Mouse (Mus musculus): ENCODE measurements around the gene Zfyve27. TPM values are rescaled to one million over a fixed set of nuclear protein-coding genes. Genes with fewer than 3 reads are reported as not detected.

The Zfyve27 gene
- polyA plus RNA-seq, 1 experiment from 2014 or later: 35.5 TPM

- Histone ChIP-seq H3K4me3 (replicated peaks; ENCODE audit: low read depth, low read length) (no peak overlapping the region), H3K9ac (replicated peaks; ENCODE audit: low read length) (no peak overlapping the region), H3K4me1 (ENCODE audit: control insufficient read depth, insufficient read depth, low read length) (no peaks in the 10 kb centered on the region), H3K9me3 (ENCODE audit: control insufficient read depth, low read length) (no peaks in the 10 kb centered on the region), H3K36me3 (ENCODE audit: control insufficient read depth, insufficient read depth, low read length) (no peaks in the 10 kb centered on the region), H3K27ac (replicated peaks; ENCODE audit: low read depth, low read length) (no peak overlapping the region), H3K4me2 (ENCODE audit: low read length) (no peak overlapping the region), H3K27me3 (ENCODE audit: control insufficient read depth, insufficient read depth, low read length) (peaks cover 50% of the 10 kb centered on the region)
- DNase-seq: no peak
- no peak for ATAC-seq (ENCODE audit: low FRiP score, low TSS enrichment)
- WGBS: 40% methylated on average over 8 of the region's 8 CpGs
These were observed 38.7 kb downstream of the Zfyve27 start for GRCm38 (mm10) chr19:42202467-42202866.

- Histone ChIP-seq H3K4me2 (ENCODE audit: low read length) (no peak overlapping the region), H3K9ac (replicated peaks; ENCODE audit: low read length) (no peak overlapping the region), H3K36me3 (ENCODE audit: control insufficient read depth, insufficient read depth, low read length) (no peaks in the 10 kb centered on the region), H3K27me3 (ENCODE audit: control insufficient read depth, insufficient read depth, low read length) (peaks cover 39% of the 10 kb centered on the region), H3K9me3 (ENCODE audit: control insufficient read depth, low read length) (no peaks in the 10 kb centered on the region), H3K4me1 (ENCODE audit: control insufficient read depth, insufficient read depth, low read length) (no peaks in the 10 kb centered on the region), H3K27ac (replicated peaks; ENCODE audit: low read depth, low read length) (no peak overlapping the region), H3K4me3 (replicated peaks; ENCODE audit: low read depth, low read length) (no peak overlapping the region)
- ATAC-seq (ENCODE audit: low FRiP score, low TSS enrichment): no peak
- no peak for DNase-seq
- WGBS: 82% methylated on average over 4 of the region's 4 CpGs
These were observed 40.6 kb downstream of the Zfyve27 start for GRCm38 (mm10) chr19:42204306-42204705.

- Histone ChIP-seq H3K4me3 (replicated peaks; ENCODE audit: low read depth, low read length) (no peak overlapping the region), H3K36me3 (ENCODE audit: control insufficient read depth, insufficient read depth, low read length) (no peaks in the 10 kb centered on the region), H3K9ac (replicated peaks; ENCODE audit: low read length) (no peak overlapping the region), H3K27me3 (ENCODE audit: control insufficient read depth, insufficient read depth, low read length) (peaks cover 30% of the 10 kb centered on the region), H3K4me2 (ENCODE audit: low read length) (no peak overlapping the region), H3K9me3 (ENCODE audit: control insufficient read depth, low read length) (no peaks in the 10 kb centered on the region), H3K4me1 (ENCODE audit: control insufficient read depth, insufficient read depth, low read length) (no peaks in the 10 kb centered on the region), H3K27ac (replicated peaks; ENCODE audit: low read depth, low read length) (no peak overlapping the region)
- no peak for DNase-seq
- ATAC-seq (ENCODE audit: low FRiP score, low TSS enrichment): no peak
- 85% methylated on average over 8 of the region's 8 CpGs for WGBS
These were observed 41.5 kb downstream of the Zfyve27 start for GRCm38 (mm10) chr19:42205201-42205600.

- WGBS: 71% methylated on average over 7 of the region's 7 CpGs
- DNase-seq: no peak
- no peaks in the 10 kb centered on the region for H3K36me3 ChIP-seq (ENCODE audit: control insufficient read depth, insufficient read depth, low read length)
These were observed 45.7 kb downstream of the Zfyve27 start for GRCm38 (mm10) chr19:42209485-42209884.

GRCm38 (mm10) chr19:42209976-42210375 is 46.2 kb downstream of the Zfyve27 start:
- Histone ChIP-seq H3K27me3 (ENCODE audit: control insufficient read depth, insufficient read depth, low read length) (no peaks in the 10 kb centered on the region), H3K9me3 (ENCODE audit: control insufficient read depth, low read length) (no peaks in the 10 kb centered on the region), H3K4me3 (replicated peaks; ENCODE audit: low read depth, low read length) (no peak overlapping the region), H3K4me1 (ENCODE audit: control insufficient read depth, insufficient read depth, low read length) (no peaks in the 10 kb centered on the region), H3K9ac (replicated peaks; ENCODE audit: low read length) (no peak overlapping the region), H3K36me3 (ENCODE audit: control insufficient read depth, insufficient read depth, low read length) (no peaks in the 10 kb centered on the region), H3K27ac (replicated peaks; ENCODE audit: low read depth, low read length) (no peak overlapping the region), H3K4me2 (ENCODE audit: low read length) (no peak overlapping the region)
- DNase-seq: no peak
- WGBS: 77% methylated on average over 6 of the region's 6 CpGs
- ATAC-seq (ENCODE audit: low FRiP score, low TSS enrichment): no peak

More at GRCm38 (mm10) chr19:42209485-42209884, 45.7 kb downstream of the Zfyve27 start:
- Histone ChIP-seq H3K27me3 (ENCODE audit: control insufficient read depth, insufficient read depth, low read length) (no peaks in the 10 kb centered on the region), H3K4me1 (ENCODE audit: control insufficient read depth, insufficient read depth, low read length) (no peaks in the 10 kb centered on the region), H3K9ac (replicated peaks; ENCODE audit: low read length) (no peak overlapping the region), H3K4me3 (replicated peaks; ENCODE audit: low read depth, low read length) (no peak overlapping the region), H3K4me2 (ENCODE audit: low read length) (no peak overlapping the region), H3K9me3 (ENCODE audit: control insufficient read depth, low read length) (no peaks in the 10 kb centered on the region), H3K27ac (replicated peaks; ENCODE audit: low read depth, low read length) (no peak overlapping the region)
- ATAC-seq (ENCODE audit: low FRiP score, low TSS enrichment): no peak

GRCm38 (mm10) chr19:42211936-42212335 is 48.2 kb downstream of the Zfyve27 start:
- H3K36me3 ChIP-seq (ENCODE audit: control insufficient read depth, insufficient read depth, low read length): no peaks in the 10 kb centered on the region
- H3K9ac ChIP-seq (replicated peaks; ENCODE audit: low read length): no peak overlapping the region
- H3K4me2 ChIP-seq (ENCODE audit: low read length): no peak overlapping the region
- DNase-seq (no peak), ATAC-seq (ENCODE audit: low FRiP score, low TSS enrichment) (no peak)
- H3K27me3 ChIP-seq (ENCODE audit: control insufficient read depth, insufficient read depth, low read length): no peaks in the 10 kb centered on the region
- H3K4me1 ChIP-seq (ENCODE audit: control insufficient read depth, insufficient read depth, low read length): no peaks in the 10 kb centered on the region
- 60% methylated on average over 8 of the region's 8 CpGs for WGBS
- H3K9me3 ChIP-seq (ENCODE audit: control insufficient read depth, low read length): no peaks in the 10 kb centered on the region
- H3K27ac ChIP-seq (replicated peaks; ENCODE audit: low read depth, low read length): no peak overlapping the region
- no peak overlapping the region for H3K4me3 ChIP-seq (replicated peaks; ENCODE audit: low read depth, low read length)

- Histone ChIP-seq H3K27me3 (ENCODE audit: control insufficient read depth, insufficient read depth, low read length) (no peaks in the 10 kb centered on the region), H3K36me3 (ENCODE audit: control insufficient read depth, insufficient read depth, low read length) (no peaks in the 10 kb centered on the region), H3K9me3 (ENCODE audit: control insufficient read depth, low read length) (no peaks in the 10 kb centered on the region), H3K4me3 (replicated peaks; ENCODE audit: low read depth, low read length) (no peak overlapping the region), H3K4me1 (ENCODE audit: control insufficient read depth, insufficient read depth, low read length) (no peaks in the 10 kb centered on the region), H3K27ac (replicated peaks; ENCODE audit: low read depth, low read length) (no peak overlapping the region), H3K4me2 (ENCODE audit: low read length) (no peak overlapping the region), H3K9ac (replicated peaks; ENCODE audit: low read length) (no peak overlapping the region)
- WGBS: 81% methylated on average over 2 of the region's 2 CpGs
- no peak for ATAC-seq (ENCODE audit: low FRiP score, low TSS enrichment)
- DNase-seq: no peak
These were observed 50.9 kb downstream of the Zfyve27 start for GRCm38 (mm10) chr19:42214601-42215000.

GRCm38 (mm10) chr19:42216699-42217373 is 53.1 kb downstream of the Zfyve27 start:
- H3K4me3 ChIP-seq (replicated peaks; ENCODE audit: low read depth, low read length): no peak overlapping the region
- no peak for ATAC-seq (ENCODE audit: low FRiP score, low TSS enrichment)

GRCm38 (mm10) chr19:42217374-42217763 is 53.6 kb downstream of the Zfyve27 start:
- no peak overlapping the region for H3K4me2 ChIP-seq (ENCODE audit: low read length)
- WGBS: 5% methylated on average over 2 of the region's 2 CpGs
- no peak overlapping the region for H3K9ac ChIP-seq (replicated peaks; ENCODE audit: low read length)
- DNase-seq: peak; percentile 81
- no peak for ATAC-seq (ENCODE audit: low FRiP score, low TSS enrichment)
- no peaks in the 10 kb centered on the region for H3K9me3 ChIP-seq (ENCODE audit: control insufficient read depth, low read length)
- no peaks in the 10 kb centered on the region for H3K27me3 ChIP-seq (ENCODE audit: control insufficient read depth, insufficient read depth, low read length)
- no peak overlapping the region for H3K27ac ChIP-seq (replicated peaks; ENCODE audit: low read depth, low read length)
- no peaks in the 10 kb centered on the region for H3K36me3 ChIP-seq (ENCODE audit: control insufficient read depth, insufficient read depth, low read length)
- H3K4me1 ChIP-seq (ENCODE audit: control insufficient read depth, insufficient read depth, low read length): no peaks in the 10 kb centered on the region
- H3K4me3 ChIP-seq (replicated peaks; ENCODE audit: low read depth, low read length): no peak overlapping the region

More at GRCm38 (mm10) chr19:42216699-42217373, 53.1 kb downstream of the Zfyve27 start:
- H3K4me1 ChIP-seq (ENCODE audit: control insufficient read depth, insufficient read depth, low read length): no peaks in the 10 kb centered on the region
- WGBS: 64% methylated on average over 7 of the region's 7 CpGs
- H3K4me2 ChIP-seq (ENCODE audit: low read length): no peak overlapping the region
- no peak overlapping the region for H3K27ac ChIP-seq (replicated peaks; ENCODE audit: low read depth, low read length)
- no peak overlapping the region for H3K9ac ChIP-seq (replicated peaks; ENCODE audit: low read length)
- no peak for DNase-seq
- no peaks in the 10 kb centered on the region for H3K9me3 ChIP-seq (ENCODE audit: control insufficient read depth, low read length)
- no peaks in the 10 kb centered on the region for H3K27me3 ChIP-seq (ENCODE audit: control insufficient read depth, insufficient read depth, low read length)
- no peaks in the 10 kb centered on the region for H3K36me3 ChIP-seq (ENCODE audit: control insufficient read depth, insufficient read depth, low read length)

Measured in midbrain, embryonic 14.5 days (tissue).